Mouse (Mus musculus): ENCODE measurements around the gene Tbc1d1.

DNA sequence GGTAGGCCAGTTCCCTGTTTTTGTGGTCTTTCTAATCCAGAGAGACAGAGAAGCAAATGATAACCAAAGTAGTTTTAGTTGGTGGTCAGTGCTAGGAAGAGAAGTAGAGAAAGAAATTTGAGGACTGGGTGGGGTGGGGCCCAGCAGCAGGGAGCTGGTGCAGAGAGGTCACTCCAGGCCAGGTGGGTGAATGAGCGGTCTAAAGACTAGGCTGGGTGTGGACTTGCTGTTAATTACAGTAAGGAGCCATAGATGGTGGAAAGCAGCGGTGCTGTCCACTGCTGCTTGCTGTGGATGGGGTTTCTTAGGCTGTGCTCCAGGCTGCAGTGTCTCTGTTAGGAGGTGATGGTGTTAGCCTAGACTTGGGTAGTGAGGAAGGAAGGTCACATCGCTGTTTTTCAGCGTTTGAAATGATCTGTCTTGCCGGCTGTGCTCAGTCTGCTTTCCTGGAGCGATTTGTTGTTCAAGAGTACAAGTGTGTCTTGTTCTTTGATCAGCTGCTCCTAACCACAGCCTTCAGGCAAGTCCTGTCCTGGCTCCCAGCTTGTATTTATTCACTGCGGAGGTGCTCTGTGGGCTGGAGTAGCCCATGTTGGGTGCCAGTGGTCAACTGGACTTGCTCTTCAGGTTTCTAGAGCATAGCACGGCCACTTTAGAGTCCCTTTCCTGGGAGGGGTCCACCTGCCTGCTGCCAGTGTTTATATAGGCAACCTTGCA, 78.3 kb downstream of the Tbc1d1 start:
- TF ChIP-seq FLI1 (IDR thresholded peaks at IDR 0.05; ENCODE audit: low read length) (no peak), GATA1 (IDR thresholded peaks at IDR 0.05; ENCODE audit: borderline replicate concordance, low read length) (no peak)

Data from megakaryocyte, embryonic 14.5 days (primary cell).